Mouse (Mus musculus): Measurements from ENCODE around the gene Gk. TPM values are rescaled to one million over a fixed set of nuclear protein-coding genes. Genes with fewer than 3 reads are reported as not detected.

The Gk gene
- total RNA-seq, 2 experiments from 2014 or later = 1.0 to 1.5 TPM

Other genes with a start within 250 kb of the Gk start
- gene Tab3, start 202.8 kb downstream of the Gk start, total RNA-seq (2021) = 1 to 10 TPM; 4.4 to 6.1 TPM
- under 1 TPM; 0.07 to 0.12 TPM for gene 5430427O19Rik, start 93.5 kb upstream of the Gk start, total RNA-seq (2021)